In the genomic region with DNA sequence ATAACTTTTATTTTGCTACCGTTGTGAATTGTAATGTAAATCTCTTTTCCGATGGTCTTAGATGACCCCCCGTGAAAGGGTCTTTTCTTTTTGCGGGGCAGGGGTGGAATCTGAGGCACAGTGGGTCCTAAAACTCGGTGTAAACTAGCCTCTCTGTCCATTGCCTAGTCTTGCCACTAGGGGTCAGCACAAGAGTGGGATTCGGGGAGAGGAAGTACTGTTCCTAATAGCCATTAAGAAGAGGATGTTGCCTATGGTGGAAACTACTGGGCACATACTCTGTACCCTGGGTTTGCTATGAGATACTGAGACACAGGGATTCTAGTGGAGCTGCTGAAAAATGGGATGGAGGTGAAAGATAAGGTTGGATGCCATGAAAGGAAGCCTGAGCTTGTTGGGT, we compare ENCODE assay signal across 8 mouse cellular contexts. TPM values are rescaled to one million over a fixed set of nuclear protein-coding genes. Genes with fewer than 3 reads are reported as not detected.
DNase-seq lines count a peak whose midpoint lies in the region; ATAC-seq and TF ChIP-seq lines count a peak whose summit lies in the region.

No protein-coding gene starts in this region.

- H3K4me1 ChIP-seq in stomach, postnatal 0 days (replicated peaks; ENCODE audit: control insufficient read depth, insufficient read depth): no peaks in the 10 kb centered on the region

- H3K36me3 ChIP-seq in stomach, postnatal 0 days (ENCODE audit: control insufficient read depth, insufficient read depth, low read length): no peaks in the 10 kb centered on the region

- no peaks in the 10 kb centered on the region for H3K9me3 ChIP-seq in stomach, postnatal 0 days (ENCODE audit: control insufficient read depth, low read length)

- TF ChIP-seq EP300 in stomach, postnatal 0 days (optimal IDR thresholded peaks at IDR 0.05): no peak

- H3K4me2 ChIP-seq in stomach, postnatal 0 days (replicated peaks; ENCODE audit: low read depth): no peak overlapping the region

- DNase-seq in cerebellum, adult 18-20 months: peak; percentile 4 to 7
- DNase-seq in cerebellum, adult 9-11 months: no peak
- peak; percentile 51 for DNase-seq in MEL-GATA-1-ER (ENCODE audit: extremely low read depth, low read depth)
- DNase-seq in embryo, embryonic 11 days: peak; percentile 57
- DNase-seq in heart, postnatal 10 days: peak; percentile 65 to 82
- DNase-seq in layer of hippocampus, adult 9-11 months: peak; percentile 10
- DNase-seq in lung, postnatal 25 days (ENCODE audit: low spot score): peak; percentile 66
- DNase-seq in stomach, postnatal 0 days (ENCODE audit: low spot score): peak; percentile 27

- intact Hi-C loops in heart, postnatal 10 days (cut with DNase I): loop anchor here (1.0 to 2.0 kb wide), 2 partner anchors 70 to 119 kb away; no protein-coding TSS in a partner anchor

- no peak overlapping the region for H3K9ac ChIP-seq in stomach, postnatal 0 days (ENCODE audit: low read length)

- H3K27ac ChIP-seq in stomach, postnatal 0 days (replicated peaks): no peak overlapping the region

- 33% methylated on average over 6 of the region's 6 CpGs for WGBS in stomach, postnatal 0 days

- H3K27me3 ChIP-seq in stomach, postnatal 0 days (ENCODE audit: control insufficient read depth, insufficient read depth, low read length): 0 out of 2 replicates have a peak, but pooled peaks cover 2% of the 10 kb centered on the region

- ATAC-seq in stomach, postnatal 0 days (ENCODE audit: low FRiP score, low TSS enrichment): no peak

- TF ChIP-seq CTCF in stomach, postnatal 0 days (IDR thresholded peaks at IDR 0.05; ENCODE audit: low read depth): peak; percentile 84

- H3K4me3 ChIP-seq in stomach, postnatal 0 days (ENCODE audit: low read depth, low read length): no peak overlapping the region

RNA-seq across cellular contexts. Expression of a gene that starts 13.5 kb away (rescaled TPM):
- total RNA-seq in heart, postnatal 10 days (2021): 10 to 100 TPM; 34.0 to 40.9 TPM
- 3.1 and 3.2 TPM in 2 replicates for polyA plus RNA-seq in stomach, postnatal 0 days (2015; fragmentation: Nextera tagmentation; extraction: Ambion mirVana)

RNA-seq across cellular contexts. Expression of a gene that starts 53.5 kb away (rescaled TPM):
- 10 to 100 TPM; 26.0 to 26.4 TPM for total RNA-seq in heart, postnatal 10 days (2021)
- 31.1 and 32.4 TPM in 2 replicates for polyA plus RNA-seq in stomach, postnatal 0 days (2015; fragmentation: Nextera tagmentation; extraction: Ambion mirVana)
